Mouse (Mus musculus) MEL (cell line): ENCODE measurements around the gene Col4a3.

Experiments
- EP300 ChIP-seq, 2 experiments: IDR thresholded peaks; 2 replicates each; pipeline ENCODE4 v1.6.1; 2011; ENCODE audit warnings: improper control_type of control experiment in 2 of 2, low read length in 2 of 2, low read depth in 1 of 2, mild to moderate bottlenecking in 1 of 2
- HCFC1 ChIP-seq: IDR thresholded peaks from 2 replicates; pipeline ENCODE4 v1.6.1; 2012; ENCODE audit warnings: low read depth, mild to moderate bottlenecking, inconsistent platforms, low read length, improper control_type of control experiment, moderate library complexity
- MAZ ChIP-seq: IDR thresholded peaks from 2 replicates; pipeline ENCODE4 v1.6.1; 2012; ENCODE audit warnings: low read depth, mild to moderate bottlenecking, inconsistent platforms, low read length, improper control_type of control experiment
- MXI1 ChIP-seq: IDR thresholded peaks from 2 replicates; pipeline ENCODE4 v1.6.1; 2011; ENCODE audit warnings: mild to moderate bottlenecking, low read depth, low read length, improper control_type of control experiment
- MYC ChIP-seq: IDR thresholded peaks from 2 replicates; pipeline ENCODE4 v1.6.1; 2011; ENCODE audit warnings: low read depth, mild to moderate bottlenecking, low read length, improper control_type of control experiment, moderate library complexity
- RAD21 ChIP-seq: IDR thresholded peaks from 2 replicates; pipeline ENCODE4 v1.6.1; 2011; ENCODE audit warnings: mild to moderate bottlenecking, low read depth, low read length, improper control_type of control experiment

GRCm38 (mm10) chr1:82625474-82625873 is 38.8 kb downstream of the Col4a3 start:
- no peak for TF ChIP-seq RAD21
- TF ChIP-seq MXI1, result no peak; the same call in 1 of the 2 replicates
- peak; percentile 32; the same call in 1 of the 2 replicates for TF ChIP-seq MYC
- TF ChIP-seq HCFC1, result no peak
- TF ChIP-seq EP300 (IDR thresholded peaks at IDR 0.05; ENCODE audit: low read depth in 1 of 2, low read length in 2 of 2), result peak; percentile 91 to 96
- TF ChIP-seq MAZ, result no peak
